Mouse (Mus musculus) small intestine, adult 2 months (tissue): ENCODE results near the gene Rrp36.

Source experiments
- CTCF ChIP-seq: fragments of 200-500 bp; IDR thresholded peaks from 2 replicates; pipeline ENCODE4 v1.5.1; 2012; ENCODE audit warnings: low read depth, mild to moderate bottlenecking, control low read depth, inconsistent platforms, low read length, moderate library complexity, mixed read lengths; ENCODE audit not compliant: insufficient replicate concordance, insufficient read length; ENCODE audit errors: extremely low read depth
- POLR2A ChIP-seq: fragments of 200-500 bp; IDR thresholded peaks from 2 replicates; pipeline ENCODE4 v1.6.1; 2012; ENCODE audit warnings: low read depth, mild to moderate bottlenecking, control low read depth, inconsistent platforms, low read length, moderate library complexity

- TF ChIP-seq POLR2A (no peak), CTCF (no peak)
These were observed 46.9 kb upstream of the Rrp36 start for GRCm38 (mm10) chr17:46721077-46721476.
